Mouse (Mus musculus): Measurements from ENCODE around the gene Txnrd1.

The Txnrd1 gene

DNA sequence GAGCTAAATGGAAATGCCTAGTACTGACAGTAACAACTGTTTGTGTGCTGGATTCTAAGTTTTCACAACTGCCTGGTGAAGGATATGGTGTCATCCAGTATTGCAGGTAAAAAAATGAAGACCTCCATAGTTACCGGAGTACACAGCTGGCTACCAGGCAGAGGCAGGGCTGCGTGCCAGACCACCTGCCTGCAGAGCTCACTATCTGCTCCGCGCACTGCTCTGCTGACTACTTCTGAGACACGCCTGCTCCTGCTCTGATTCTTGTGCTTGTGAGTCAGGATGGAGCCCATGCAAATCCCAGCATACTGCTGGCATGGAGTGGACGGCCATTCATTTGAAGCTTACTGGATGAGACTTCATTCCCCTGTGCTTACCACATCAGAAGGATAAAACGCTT is 30.1 kb downstream of the Txnrd1 start:
- in situ Hi-C loops (cut with MboI) = no loop called here

DNA sequence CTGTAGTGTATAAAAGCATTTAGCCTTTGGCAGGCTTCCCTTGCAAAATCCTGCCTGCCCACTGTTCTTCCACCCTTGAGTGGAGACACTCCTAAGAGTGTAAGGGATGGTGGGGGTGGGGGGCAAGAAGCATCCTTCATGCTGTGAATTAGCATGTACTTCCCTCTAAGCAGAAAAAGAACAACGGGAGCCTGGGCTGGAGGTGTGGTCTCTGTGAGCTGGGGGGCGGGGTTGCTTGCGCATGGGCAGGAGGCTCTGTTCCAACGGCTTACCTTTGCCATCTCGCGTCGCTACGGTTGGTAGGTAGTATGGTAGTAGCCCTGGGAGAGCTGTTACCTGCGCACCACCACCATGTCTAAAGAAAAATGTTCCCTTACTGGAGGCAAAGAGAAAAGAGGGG is 32.6 kb downstream of the Txnrd1 start, which contains the start of gene Eid3:
Gene Eid3, plus strand, starts transcription at position 271 of the 400 bp plus-strand sequence.
- in situ Hi-C loops (cut with MboI) = no loop called here

GRCm38 (mm10) chr10:82866832-82867231 is 33.1 kb downstream of the Txnrd1 start:
- in situ Hi-C loops (cut with MboI) = no loop called here

GRCm38 (mm10) chr10:82868418-82869086 is 34.8 kb downstream of the Txnrd1 start:
- in situ Hi-C loops (cut with MboI) = no loop called here

DNA sequence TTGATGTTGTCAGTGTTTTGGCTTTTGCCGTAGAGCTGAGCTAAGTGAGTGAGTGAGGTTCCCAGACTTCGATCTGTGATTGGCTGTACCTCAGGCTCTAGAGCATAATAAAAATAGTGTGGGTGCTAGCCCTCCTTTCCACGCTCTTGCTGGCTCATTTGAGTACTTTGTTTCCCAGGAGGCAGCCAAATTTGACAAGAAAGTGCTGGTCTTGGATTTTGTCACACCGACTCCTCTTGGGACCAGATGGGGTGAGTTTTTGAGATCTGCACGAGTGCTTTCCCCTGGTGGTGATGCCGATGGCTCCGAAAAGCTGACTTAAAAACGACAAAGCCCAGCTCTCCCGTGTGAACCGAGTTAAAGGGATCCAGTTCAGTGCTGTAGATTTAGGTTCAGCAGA is 41.7 kb downstream of the Txnrd1 start:
- in situ Hi-C loops (cut with MboI) = no loop called here

- in situ Hi-C loops (cut with MboI) = no loop called here
Observed at GRCm38 (mm10) chr10:82876076-82876796, 42.5 kb downstream of the Txnrd1 start.

DNA sequence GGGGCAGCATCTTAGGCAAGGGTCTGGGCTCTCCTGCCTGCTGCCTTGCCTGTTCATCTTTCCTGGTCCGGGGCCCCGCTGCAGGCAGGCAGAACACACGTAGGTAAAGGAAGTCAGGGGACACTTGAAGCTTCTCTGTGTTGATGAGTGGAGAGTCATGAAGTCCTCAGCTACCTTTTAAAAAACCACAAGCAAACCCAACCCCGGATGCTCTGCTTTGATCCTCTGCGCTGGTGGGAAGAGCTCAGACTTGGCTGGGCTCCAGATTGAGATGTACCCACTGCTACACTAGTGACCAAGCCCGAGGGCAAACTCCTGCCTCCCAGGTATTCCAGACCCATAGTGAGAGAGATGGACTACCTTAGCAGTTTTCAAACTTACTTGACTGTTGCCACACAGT is 53.6 kb downstream of the Txnrd1 start:
- in situ Hi-C loops (cut with MboI) = no loop called here

DNA sequence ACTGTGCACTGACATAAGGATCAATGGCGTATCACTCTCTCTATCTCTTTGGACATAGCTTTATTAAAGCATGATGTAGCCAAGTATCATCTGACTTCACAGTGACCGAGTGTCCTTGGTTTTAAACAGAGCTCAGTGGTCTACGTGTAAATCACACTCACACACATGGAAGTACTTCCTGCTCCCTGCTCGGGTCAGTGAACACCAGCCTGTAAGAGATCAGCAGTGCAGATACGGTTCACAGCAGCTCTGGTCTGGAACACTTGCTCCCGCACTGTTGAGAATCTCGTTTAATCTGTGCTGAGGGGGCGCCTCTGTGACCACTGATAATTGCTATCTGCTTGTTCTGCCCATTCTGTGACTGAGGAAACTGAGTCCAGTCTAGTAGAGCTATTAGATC is 54.8 kb downstream of the Txnrd1 start:
- in situ Hi-C loops (cut with MboI) = no loop called here

DNA sequence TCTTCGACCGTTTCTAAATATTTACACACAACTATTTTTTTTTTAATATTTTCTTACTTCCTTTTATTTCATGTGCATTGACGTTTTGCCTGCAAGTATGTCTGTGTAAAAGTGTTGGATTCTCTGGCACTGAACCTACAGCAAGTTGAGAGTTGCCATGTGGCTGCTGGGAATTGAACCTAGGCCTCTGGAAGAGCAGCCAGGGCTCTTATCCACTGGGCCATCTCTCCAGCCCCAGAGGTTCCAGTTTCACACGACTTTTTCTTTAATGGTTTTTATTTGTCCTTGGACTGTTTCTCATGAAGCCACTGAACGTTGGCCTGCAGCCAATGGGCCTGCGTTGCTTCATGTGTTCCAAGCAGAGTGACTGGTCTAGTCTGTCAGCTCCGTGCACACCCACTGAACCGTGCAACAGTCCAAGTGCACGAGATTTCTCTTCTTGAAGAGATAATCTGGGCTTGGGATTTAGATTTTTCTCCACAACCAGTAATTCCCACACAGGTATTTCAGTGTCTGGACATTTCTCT is 55.8 kb downstream of the Txnrd1 start:
- in situ Hi-C loops (cut with MboI) = no loop called here

GRCm38 (mm10) chr10:82890936-82891335 is 57.2 kb downstream of the Txnrd1 start:
- in situ Hi-C loops (cut with MboI) = no loop called here

DNA sequence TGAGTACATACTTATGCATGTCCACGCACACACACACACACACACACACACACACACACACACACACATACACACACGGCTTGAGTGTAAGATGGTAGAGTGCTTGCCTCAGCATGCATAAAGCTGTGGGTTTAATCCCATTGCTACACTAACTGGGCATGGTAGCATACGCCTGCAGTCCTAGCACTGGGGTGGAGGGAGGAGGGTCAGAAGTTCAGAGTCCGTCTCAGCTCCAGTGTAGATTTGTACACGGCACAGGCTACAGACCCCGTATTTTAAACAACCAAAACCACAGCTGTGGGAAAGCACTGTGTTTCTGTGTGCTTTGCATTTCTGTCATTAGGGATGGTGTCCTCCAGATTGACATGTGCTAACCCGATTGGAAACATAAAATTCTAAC is 57.7 kb downstream of the Txnrd1 start:
- in situ Hi-C loops (cut with MboI) = no loop called here

GRCm38 (mm10) chr10:82892442-82893055 is 58.8 kb downstream of the Txnrd1 start:
- in situ Hi-C loops (cut with MboI) = no loop called here

GRCm38 (mm10) chr10:82893872-82894650 is 60.3 kb downstream of the Txnrd1 start:
- in situ Hi-C loops (cut with MboI) = no loop called here

GRCm38 (mm10) chr10:82897936-82898335 is 64.2 kb downstream of the Txnrd1 start:
- in situ Hi-C loops (cut with MboI) = no loop called here

DNA sequence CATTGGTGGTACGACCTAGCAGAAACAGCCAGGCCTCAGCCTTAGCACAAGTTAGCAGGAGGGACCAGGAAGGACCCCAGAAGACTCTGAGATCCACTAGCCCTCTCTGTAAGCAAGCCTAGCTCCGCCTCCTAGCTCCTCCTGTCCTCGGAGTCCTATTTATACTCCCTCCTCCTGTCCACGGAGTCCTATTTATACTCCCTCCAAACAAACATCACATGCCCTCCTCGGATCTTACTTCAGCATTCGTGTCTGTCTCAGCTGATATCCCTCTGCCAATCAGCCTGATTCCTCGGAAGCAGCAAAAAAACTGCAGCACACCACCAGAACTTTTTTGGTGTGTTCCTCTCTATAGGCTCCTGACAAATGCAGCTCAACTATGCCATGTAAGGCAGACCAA is 65.1 kb downstream of the Txnrd1 start:
- in situ Hi-C loops (cut with MboI) = no loop called here

- in situ Hi-C loops (cut with MboI) = loop anchor here (5.0 to 10.0 kb wide), 4 partner anchors 43 to 605 kb away; no protein-coding TSS in a partner anchor
Observed at GRCm38 (mm10) chr10:82899810-82900421, 66.2 kb downstream of the Txnrd1 start.

DNA sequence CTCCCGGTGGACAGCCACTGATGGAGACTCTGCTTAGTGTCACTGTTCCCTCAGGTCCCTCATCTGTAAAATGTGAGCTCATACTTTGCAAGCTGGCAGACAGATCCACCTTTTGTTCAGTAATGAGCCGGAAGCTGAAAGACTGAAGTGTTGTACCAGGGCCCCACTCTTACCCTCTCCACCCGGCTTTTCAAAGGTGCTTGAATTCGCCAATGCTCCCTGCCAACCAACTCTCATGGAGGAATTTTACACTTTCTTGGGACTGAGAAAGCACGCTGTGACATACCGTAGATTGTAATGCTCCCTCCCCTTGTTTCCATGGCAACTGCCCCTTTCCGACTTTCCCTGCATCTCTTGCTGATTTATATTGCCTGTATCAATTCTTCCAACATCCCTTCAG is 66.8 kb downstream of the Txnrd1 start:
- in situ Hi-C loops (cut with MboI) = loop anchor here (5.0 to 10.0 kb wide), 4 partner anchors 43 to 604 kb away; no protein-coding TSS in a partner anchor

DNA sequence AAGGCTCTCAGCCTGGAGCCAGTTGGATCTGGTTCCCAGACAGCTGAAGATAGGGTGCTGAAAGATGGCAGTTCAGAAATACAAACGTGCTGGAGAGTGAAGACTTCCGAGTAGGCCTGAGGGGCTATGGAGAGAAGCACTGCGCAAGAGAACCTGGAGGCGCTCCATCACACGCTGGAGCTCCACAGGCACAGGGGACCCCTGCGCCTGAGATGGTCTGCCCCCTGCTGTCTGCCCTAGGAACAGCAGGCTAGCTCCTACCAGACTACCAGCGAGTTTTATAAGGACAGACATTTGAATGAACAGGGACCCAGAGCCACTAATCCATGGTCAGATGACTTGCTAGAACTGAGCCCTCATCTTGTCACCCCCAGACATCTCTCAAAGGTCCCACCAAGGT is 67.7 kb downstream of the Txnrd1 start:
- in situ Hi-C loops (cut with MboI) = loop anchor here (5.0 to 10.0 kb wide), 4 partner anchors 44 to 603 kb away; no protein-coding TSS in a partner anchor

DNA sequence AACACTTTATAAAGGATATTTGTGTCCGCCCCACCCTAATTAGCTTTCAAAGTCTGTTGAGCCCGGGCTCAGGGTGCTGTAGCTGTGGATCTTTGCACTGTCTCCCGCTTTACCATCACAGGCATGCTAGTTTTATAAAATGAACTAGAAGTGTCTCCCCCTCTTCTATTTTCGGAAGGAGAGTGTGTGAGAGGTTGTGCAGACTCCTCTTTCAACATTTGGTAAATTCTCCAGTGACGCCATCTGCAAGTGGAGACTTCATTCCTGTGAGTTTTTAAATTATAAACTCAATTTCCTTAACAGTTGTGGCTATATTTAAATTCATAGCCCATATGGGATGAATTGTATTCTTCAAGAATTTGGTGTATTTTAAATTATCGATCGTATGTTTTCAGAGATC is 74.8 kb downstream of the Txnrd1 start:
- in situ Hi-C loops (cut with MboI) = loop anchor here (10.0 kb wide), 2 partner anchors 286 to 596 kb away; no protein-coding TSS in a partner anchor

- in situ Hi-C loops (cut with MboI) = loop anchor here (10.0 kb wide), 2 partner anchors 285 to 595 kb away; no protein-coding TSS in a partner anchor
Observed at GRCm38 (mm10) chr10:82909382-82909781, 75.6 kb downstream of the Txnrd1 start.

DNA sequence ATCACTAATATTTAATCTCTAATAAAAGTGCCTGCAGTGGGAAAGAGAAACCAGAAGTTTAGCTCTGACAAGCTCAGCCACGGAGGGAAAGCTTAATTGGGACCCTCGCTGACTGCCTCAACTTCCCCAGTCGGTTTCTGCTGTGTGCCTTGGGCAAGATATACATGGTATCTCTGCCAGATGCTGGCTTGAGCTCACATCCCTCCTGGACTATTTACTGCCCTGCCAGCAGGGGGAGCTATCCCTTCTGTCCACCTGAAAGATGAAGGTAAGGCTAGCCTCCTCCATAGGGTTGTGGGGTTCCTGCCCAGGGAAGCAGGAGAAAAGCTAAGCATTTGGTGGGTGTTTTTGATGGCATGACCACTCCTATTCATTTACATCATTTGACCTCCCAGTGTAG is 76.4 kb downstream of the Txnrd1 start:
- in situ Hi-C loops (cut with MboI) = no loop called here
